Mouse (Mus musculus) megakaryocyte, embryonic 14.5 days (primary cell): ENCODE results near the gene Idh3g.

Experiments
- FLI1 ChIP-seq: IDR thresholded peaks from 2 replicates; pipeline ENCODE4 v1.6.1; 2012; ENCODE audit warnings: low read length, inconsistent platforms, mixed read lengths
- GATA1 ChIP-seq: IDR thresholded peaks from 3 replicates; pipeline ENCODE4 v1.6.1; 2012; ENCODE audit warnings: mixed read lengths, low read length, inconsistent platforms, borderline replicate concordance

GRCm38 (mm10) chrX:73793505-73793904 is 6.8 kb upstream of the Idh3g start:
- TF ChIP-seq FLI1 (no peak), GATA1 (no peak)
